Mouse (Mus musculus) adrenal gland, postnatal 25 days (tissue): Measurements from ENCODE around the gene Slc25a35. TPM values are rescaled to one million over a fixed set of nuclear protein-coding genes. Genes with fewer than 3 reads are reported as not detected.
"Not testable (repeated sequence)": the region's sequence is repeated elsewhere in the genome, so short reads cannot be mapped to it uniquely, and the experiment has no call there.

ENCODE experiments used
- DNase-seq: peaks from one replicate; pipeline ENCODE4 v3.0.0; 2021; ENCODE audit warnings: mixed read lengths
- long read RNA-seq: library from polyadenylated mRNA; stranded (forward); transcript quantifications from one replicate; pipeline ENCODE4 v2.0.0, GENCODE M21; 2021
- total RNA-seq: library from RNA; stranded (reverse); gene quantifications from 2 replicates; pipeline ENCODE4 v1.2.3, GENCODE M21; 2021

The Slc25a35 gene
- 32.0 and 35.4 TPM in 2 replicates for total RNA-seq
- long read RNA-seq, transcript Slc25a35-202 (5 exons, 1,828 nt): major isoform, 19 of 27 reads
- long read RNA-seq, partial matches to known transcripts: 2 of 27 reads
- long read RNA-seq, other reads (novel, unspliced or antisense): 6 of 27 reads

GRCm38 (mm10) chr11:68967337-68968282 is at the start of gene Slc25a35:
TSS of gene Slc25a35 (plus strand) at chr11:68968131.
- DNase-seq: peak; percentile 94

- DNase-seq: no peak
Observed at GRCm38 (mm10) chr11:68923191-68923590, 44.7 kb upstream of the Slc25a35 start.

- DNase-seq: no peak
Observed at GRCm38 (mm10) chr11:68924749-68925148, 43.2 kb upstream of the Slc25a35 start.

- DNase-seq: no peak
Observed at GRCm38 (mm10) chr11:68926981-68927380, 41.0 kb upstream of the Slc25a35 start, which contains the start of gene Odf4. TSS of gene Odf4 (minus strand) at chr11:68927081.

- DNase-seq: no peak
Observed at GRCm38 (mm10) chr11:68929947-68930346, 38.0 kb upstream of the Slc25a35 start.

DNA sequence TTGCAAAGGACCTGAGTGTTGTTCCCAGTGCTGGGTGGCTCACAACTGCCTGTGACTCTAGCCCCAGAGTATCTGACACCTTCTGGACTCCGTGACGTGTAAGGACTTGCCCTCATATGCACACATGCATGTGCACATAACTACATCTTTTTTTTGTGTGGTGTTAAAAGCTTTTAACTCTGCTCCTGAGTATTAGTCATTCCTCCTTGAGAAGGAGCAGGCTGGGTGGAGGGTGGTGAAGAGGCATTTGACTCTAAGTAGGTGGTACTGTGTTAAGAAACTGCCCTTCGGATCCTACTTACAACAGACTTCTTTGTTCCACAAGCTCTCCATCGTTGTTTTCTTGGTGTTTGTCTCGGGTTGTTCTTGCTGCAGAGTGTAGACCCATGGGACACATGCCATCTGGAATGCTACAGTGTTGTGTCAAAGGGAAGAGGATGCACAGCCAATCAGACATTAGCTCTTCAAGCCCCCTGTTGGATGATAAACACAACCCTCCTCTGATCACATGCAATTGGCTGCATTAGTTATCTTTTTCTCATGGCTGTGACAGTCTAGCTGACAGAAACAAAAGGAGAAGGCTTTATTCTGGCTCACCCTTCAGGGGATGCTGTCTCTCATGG is 33.9 kb upstream of the Slc25a35 start:
- DNase-seq: no peak

- DNase-seq: not testable (repeated sequence)
Observed at GRCm38 (mm10) chr11:68936951-68937350, 31.0 kb upstream of the Slc25a35 start.

DNA sequence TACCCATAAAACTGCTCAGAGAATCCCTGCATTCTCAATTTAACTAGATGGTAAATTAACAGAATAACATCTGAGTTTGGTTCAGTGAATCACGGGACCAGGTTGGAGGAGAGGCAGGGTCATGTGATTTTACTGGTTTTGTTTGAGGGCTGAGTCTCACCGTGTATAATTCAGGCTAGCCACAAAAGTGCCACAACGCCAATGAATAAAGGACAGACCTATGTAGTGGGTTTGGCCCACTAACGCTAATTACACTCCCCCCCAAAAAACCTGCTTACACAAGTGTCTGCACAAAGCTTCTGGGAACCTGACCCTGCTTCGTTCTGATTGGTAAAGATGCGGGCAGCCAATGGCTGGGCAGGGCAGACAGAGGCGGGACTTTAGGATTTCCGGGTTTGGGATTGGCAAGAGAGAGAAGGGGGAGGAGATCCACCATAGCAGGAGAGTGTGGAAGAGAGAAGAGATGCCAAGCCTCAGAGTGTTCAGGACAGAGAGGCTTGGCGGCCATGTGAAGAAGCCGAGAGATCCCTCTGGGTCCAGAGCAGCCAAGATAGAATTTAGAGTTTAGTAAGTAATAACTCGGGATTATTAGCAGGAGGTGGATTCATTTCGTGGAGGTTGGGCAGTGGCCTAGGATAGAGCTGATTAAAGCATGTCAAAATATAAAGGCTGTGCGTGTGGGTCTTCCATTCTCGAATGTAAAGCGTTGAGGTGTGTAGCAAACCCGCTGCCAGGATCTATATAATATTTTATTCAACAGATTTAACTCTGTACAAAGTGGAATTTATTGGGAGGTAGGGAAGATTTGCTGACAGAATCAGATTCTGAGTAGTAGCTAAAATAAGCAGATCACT is 28.3 kb upstream of the Slc25a35 start:
- DNase-seq: peak; percentile 80

- no peak for DNase-seq
Observed at GRCm38 (mm10) chr11:68940516-68940915, 27.4 kb upstream of the Slc25a35 start.

DNA sequence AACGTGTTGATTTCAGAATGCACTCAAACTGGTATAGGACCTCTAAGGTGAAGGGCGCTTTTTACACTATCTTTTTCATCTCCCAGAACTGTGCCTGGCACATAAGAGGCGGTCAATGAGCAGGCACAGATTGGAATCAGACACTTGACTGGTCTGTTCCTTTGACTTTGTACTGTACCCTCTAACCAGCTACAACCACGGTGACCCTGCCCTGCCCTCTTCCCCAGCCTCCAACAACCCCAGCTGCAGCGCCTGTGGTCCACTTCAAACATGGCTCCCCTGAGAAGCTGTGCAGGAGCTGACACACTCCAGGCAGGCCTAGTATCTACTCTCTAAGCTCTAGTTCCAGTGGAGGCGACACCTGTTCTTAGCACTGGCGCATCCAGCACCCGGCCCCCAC is 25.2 kb upstream of the Slc25a35 start:
- no peak for DNase-seq

DNA sequence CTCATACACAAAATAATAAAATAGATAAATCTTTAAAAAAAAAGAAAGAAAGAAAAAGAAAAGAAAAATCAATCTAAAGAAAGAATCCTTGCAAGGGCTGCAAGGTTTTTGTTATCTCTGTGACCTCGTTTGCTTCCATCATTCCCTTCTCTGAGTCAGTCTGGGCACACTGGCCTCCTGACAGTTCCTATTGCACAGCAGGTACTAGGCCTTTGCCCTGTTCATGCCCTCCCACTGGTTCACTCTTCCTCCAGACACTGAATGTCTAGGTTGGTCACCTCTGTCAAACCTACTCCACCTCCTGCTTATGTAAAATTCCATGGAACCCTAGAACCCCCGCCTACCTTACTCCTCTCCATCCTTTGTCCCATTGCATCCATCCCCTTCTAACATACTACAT is 22.7 kb upstream of the Slc25a35 start:
- no peak for DNase-seq

DNA sequence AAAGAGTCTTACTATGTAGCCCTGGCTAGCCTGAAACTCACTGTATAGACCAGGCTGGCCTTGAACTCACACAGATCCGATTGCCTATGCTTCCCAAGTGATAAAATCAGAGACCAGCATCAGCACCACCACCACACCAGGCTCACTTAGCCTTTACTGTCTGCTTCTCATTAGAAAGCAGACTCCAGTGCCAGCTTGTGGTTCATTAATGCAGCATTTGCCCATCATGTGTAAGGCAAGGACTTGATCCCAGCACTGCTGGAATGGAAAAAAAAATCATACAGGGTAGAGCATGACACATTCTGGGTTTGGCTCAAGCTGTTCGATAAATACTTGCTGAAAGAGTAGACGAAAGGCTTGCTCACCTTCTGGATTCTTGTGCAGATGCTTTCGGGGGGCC is 21.9 kb upstream of the Slc25a35 start:
- no peak for DNase-seq

- no peak for DNase-seq
Observed at GRCm38 (mm10) chr11:68946806-68947440, 21.0 kb upstream of the Slc25a35 start.

GRCm38 (mm10) chr11:68947542-68947993 is 20.4 kb upstream of the Slc25a35 start:
- no peak for DNase-seq

GRCm38 (mm10) chr11:68953903-68954302 is 14.0 kb upstream of the Slc25a35 start:
- no peak for DNase-seq

DNA sequence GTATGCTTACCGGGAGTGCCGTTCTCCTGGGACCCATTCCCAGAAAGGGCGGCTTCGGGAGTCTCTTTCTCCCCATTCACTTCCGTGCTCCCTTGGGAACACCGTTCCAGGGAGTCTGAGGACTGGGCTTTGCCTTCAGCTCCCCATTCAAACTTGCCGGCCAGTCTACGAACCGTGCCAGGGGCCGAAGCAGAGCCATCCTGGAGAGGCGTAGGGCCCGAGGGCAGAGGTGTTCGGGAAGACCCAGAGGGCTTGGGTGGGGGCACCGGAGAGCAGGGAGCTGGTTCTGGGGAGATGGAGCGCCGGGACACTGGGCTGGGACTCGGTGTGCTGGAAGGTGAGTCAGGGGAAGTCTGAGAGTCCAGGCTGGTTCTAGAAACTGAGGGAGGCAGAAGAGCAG is 13.5 kb upstream of the Slc25a35 start:
- DNase-seq: no peak

DNA sequence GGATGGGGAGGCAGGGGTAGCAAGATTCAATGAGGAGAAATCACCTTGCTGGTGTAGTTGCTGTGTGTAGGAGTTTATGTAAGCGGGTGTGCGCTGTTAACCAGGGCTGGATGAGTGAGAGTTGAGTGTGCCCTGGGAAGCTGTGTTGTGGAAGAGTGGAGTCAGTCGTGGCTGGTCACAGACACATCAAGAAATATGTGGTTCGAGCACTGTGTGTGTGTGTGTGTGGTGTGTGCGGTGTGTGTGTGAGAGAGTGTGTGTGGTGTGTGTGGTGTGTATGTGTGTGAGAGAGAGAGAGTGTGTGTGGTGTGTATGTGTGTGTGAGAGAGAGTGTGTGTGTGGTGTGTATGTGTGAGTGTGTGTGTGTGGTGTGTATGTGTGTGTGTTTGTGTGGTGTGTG is 12.5 kb upstream of the Slc25a35 start:
- DNase-seq: no peak

GRCm38 (mm10) chr11:68956107-68956506 is 11.8 kb upstream of the Slc25a35 start:
- DNase-seq: no peak

GRCm38 (mm10) chr11:68956697-68957096 is 11.2 kb upstream of the Slc25a35 start:
- peak; percentile 32 for DNase-seq

GRCm38 (mm10) chr11:68957308-68957707 is 10.6 kb upstream of the Slc25a35 start, which contains the start of gene Arhgef15:
TSS of gene Arhgef15 (minus strand) at chr11:68957480.
- no peak for DNase-seq

- DNase-seq: no peak
Observed at GRCm38 (mm10) chr11:68957971-68958370, 10.0 kb upstream of the Slc25a35 start.
